Mouse (Mus musculus) R1 (cell line): ENCODE results near the gene Hdhd5.

Experiments used
- DNase-seq: peaks from one replicate; pipeline ENCODE4 v3.0.0-alpha.2; 2018; ENCODE audit warnings: low read depth, low spot score

The Hdhd5 gene

GRCm38 (mm10) chr6:120532594-120532993 is 1.5 kb upstream of the Hdhd5 start:
- no peak for DNase-seq

- no peak for DNase-seq
Observed at GRCm38 (mm10) chr6:120529123-120529522, 2.0 kb downstream of the Hdhd5 start.

- no peak for DNase-seq
Observed at GRCm38 (mm10) chr6:120524796-120525195, 6.3 kb downstream of the Hdhd5 start.

- no peak for DNase-seq
Observed at GRCm38 (mm10) chr6:120519647-120520046, 11.5 kb downstream of the Hdhd5 start.

- DNase-seq, result no peak
Observed at GRCm38 (mm10) chr6:120517311-120517710, 13.8 kb downstream of the Hdhd5 start.

GRCm38 (mm10) chr6:120516879-120517278 is 14.2 kb downstream of the Hdhd5 start:
- DNase-seq, result no peak

GRCm38 (mm10) chr6:120516422-120516821 is 14.7 kb downstream of the Hdhd5 start:
- no peak for DNase-seq

- peak; percentile 59 for DNase-seq
Observed at GRCm38 (mm10) chr6:120511212-120511611, 19.9 kb downstream of the Hdhd5 start.

- DNase-seq, result no peak
Observed at GRCm38 (mm10) chr6:120510425-120510824, 20.7 kb downstream of the Hdhd5 start.

GRCm38 (mm10) chr6:120509975-120510374 is 21.1 kb downstream of the Hdhd5 start:
- DNase-seq, result no peak

GRCm38 (mm10) chr6:120508645-120509044 is 22.5 kb downstream of the Hdhd5 start:
- DNase-seq, result peak; percentile 22

- no peak for DNase-seq
Observed at GRCm38 (mm10) chr6:120505531-120505930, 25.6 kb downstream of the Hdhd5 start.

GRCm38 (mm10) chr6:120504051-120504450 is 27.1 kb downstream of the Hdhd5 start:
- DNase-seq, result no peak

GRCm38 (mm10) chr6:120496544-120496943 is 34.6 kb downstream of the Hdhd5 start:
- no peak for DNase-seq

- peak; percentile 74 for DNase-seq
Observed at GRCm38 (mm10) chr6:120493374-120494181, 37.5 kb downstream of the Hdhd5 start, which contains the start of gene Tmem121b. Gene Tmem121b, minus strand, starts transcription at chr6:120493807.

- DNase-seq, result peak; percentile 61
Observed at GRCm38 (mm10) chr6:120492499-120493373, 38.4 kb downstream of the Hdhd5 start.

GRCm38 (mm10) chr6:120491862-120492498 is 39.1 kb downstream of the Hdhd5 start:
- DNase-seq, result peak; percentile 40

GRCm38 (mm10) chr6:120491064-120491463 is 40.1 kb downstream of the Hdhd5 start:
- no peak for DNase-seq

- DNase-seq, result no peak
Observed at GRCm38 (mm10) chr6:120489461-120489860, 41.7 kb downstream of the Hdhd5 start.

GRCm38 (mm10) chr6:120488647-120489046 is 42.5 kb downstream of the Hdhd5 start:
- no peak for DNase-seq

- DNase-seq, result no peak
Observed at GRCm38 (mm10) chr6:120486051-120486510, 45.0 kb downstream of the Hdhd5 start.

- DNase-seq, result no peak
Observed at GRCm38 (mm10) chr6:120485038-120485437, 46.1 kb downstream of the Hdhd5 start.
